Mouse (Mus musculus) embryonic fibroblast, embryonic 13.5 days (primary cell): Measurements from ENCODE around the gene Tnfrsf13c. TPM values are rescaled to one million over a fixed set of nuclear protein-coding genes. Genes with fewer than 3 reads are reported as not detected.
"Not testable (repeated sequence)": the region's sequence is repeated elsewhere in the genome, so short reads cannot be mapped to it uniquely, and the experiment has no call there.

Experiments used
- H3K27ac ChIP-seq: 2 replicates; pipeline ENCODE4 v1.5.1; 2012; ENCODE audit warnings: low read length, control low read depth, inconsistent platforms; ENCODE audit not compliant: insufficient read depth
- H3K4me1 ChIP-seq: 2 replicates; pipeline ENCODE4 v1.6.1; 2011; ENCODE audit warnings: low read length; ENCODE audit not compliant: control insufficient read depth, insufficient read depth
- H3K4me3 ChIP-seq: 2 replicates; pipeline ENCODE4 v1.5.1; 2011; ENCODE audit warnings: mild to moderate bottlenecking, control low read depth, low read length; ENCODE audit not compliant: insufficient read depth
- CTCF ChIP-seq: IDR thresholded peaks from 2 replicates; pipeline ENCODE4 v1.5.1; 2011; ENCODE audit warnings: mild to moderate bottlenecking, control low read depth, low read length, moderate library complexity, borderline replicate concordance; ENCODE audit not compliant: insufficient read depth
- POLR2A ChIP-seq: IDR thresholded peaks from 2 replicates; pipeline ENCODE4 v1.6.1; 2011; ENCODE audit warnings: low read depth, mild to moderate bottlenecking, control low read depth, low read length, moderate library complexity
- polyA plus RNA-seq: library from polyadenylated mRNA; stranded (reverse); fragments of >200 nt; gene quantifications from 2 replicates; pipeline ENCODE4 v1.2.4, GENCODE M21; 2011; ENCODE audit warnings: low read depth; ENCODE audit not compliant: missing spikeins, insufficient read length

Tnfrsf13c gene
- polyA plus RNA-seq, 1 experiment = not detected

GRCm38 (mm10) chr15:82251579-82251978 lies 27.4 kb upstream of the Tnfrsf13c start:
- no peak overlapping the region for H3K4me3 ChIP-seq
- no peaks in the 10 kb centered on the region; the same call in 1 of the 2 replicates for H3K4me1 ChIP-seq
- TF ChIP-seq POLR2A (no peak), CTCF (no peak)
- H3K27ac ChIP-seq = no peak overlapping the region

GRCm38 (mm10) chr15:82247131-82247776 lies 23.1 kb upstream of the Tnfrsf13c start:
- no peak for TF ChIP-seq CTCF
- no peak for TF ChIP-seq POLR2A
- Histone ChIP-seq H3K27ac (no peak overlapping the region), H3K4me1 (no peaks in the 10 kb centered on the region; the same call in 1 of the 2 replicates), H3K4me3 (no peak overlapping the region)

GRCm38 (mm10) chr15:82244805-82245161 lies 20.6 kb upstream of the Tnfrsf13c start:
- not testable (repeated sequence) for H3K4me1 ChIP-seq, H3K27ac ChIP-seq
- H3K4me3 ChIP-seq = peak overlapping the region; percentile 57

GRCm38 (mm10) chr15:82244115-82244804 lies 20.1 kb upstream of the Tnfrsf13c start, which contains the start of gene Cenpm:
TSS of gene Cenpm (minus strand) at chr15:82244748.
- Histone ChIP-seq H3K4me3 (peak within 1 kb of the TSS; percentile 67), H3K4me1 (no peaks in the 10 kb centered on the region; the same call in 1 of the 2 replicates), H3K27ac (no peak within 1 kb of the TSS; the same call in 1 of the 2 replicates)
- TF ChIP-seq POLR2A = peak; percentile 19; the same call in 1 of the 2 replicates
- no peak for TF ChIP-seq CTCF

- Histone ChIP-seq H3K27ac (no peak overlapping the region), H3K4me1 (no peaks in the 10 kb centered on the region; the same call in 1 of the 2 replicates), H3K4me3 (peak overlapping the region; percentile 67)
- TF ChIP-seq CTCF (no peak), POLR2A (no peak)
Measured at GRCm38 (mm10) chr15:82243742-82244114, 19.6 kb upstream of the Tnfrsf13c start.

- TF ChIP-seq POLR2A (no peak), CTCF (no peak)
- Histone ChIP-seq H3K4me1 (no peaks in the 10 kb centered on the region; the same call in 1 of the 2 replicates), H3K27ac (no peak overlapping the region), H3K4me3 (peak overlapping the region; percentile 67)
Measured at GRCm38 (mm10) chr15:82243311-82243710, 19.1 kb upstream of the Tnfrsf13c start.

- H3K27ac ChIP-seq = no peak overlapping the region
- H3K4me1 ChIP-seq = no peaks in the 10 kb centered on the region
- no peak overlapping the region for H3K4me3 ChIP-seq
- TF ChIP-seq CTCF (peak; percentile 90), POLR2A (no peak)
Measured at GRCm38 (mm10) chr15:82236565-82236964, 12.4 kb upstream of the Tnfrsf13c start.

- no peaks in the 10 kb centered on the region for H3K4me1 ChIP-seq
- no peak overlapping the region for H3K27ac ChIP-seq
- H3K4me3 ChIP-seq = no peak overlapping the region
- TF ChIP-seq CTCF (no peak), POLR2A (no peak)
Measured at GRCm38 (mm10) chr15:82235661-82236060, 11.5 kb upstream of the Tnfrsf13c start.

- no peak for TF ChIP-seq CTCF
- no peak for TF ChIP-seq POLR2A
- H3K4me3 ChIP-seq = no peak overlapping the region
- no peak overlapping the region for H3K27ac ChIP-seq
Measured at GRCm38 (mm10) chr15:82232651-82233050, 8.5 kb upstream of the Tnfrsf13c start.

More at GRCm38 (mm10) chr15:82232651-82233050, 8.5 kb upstream of the Tnfrsf13c start:
- H3K4me1 ChIP-seq = no peaks in the 10 kb centered on the region
